Mouse (Mus musculus) stomach, postnatal 0 days (tissue): Measurements from ENCODE around the gene Helb. TPM values are rescaled to one million over a fixed set of nuclear protein-coding genes. Genes with fewer than 3 reads are reported as not detected.

Source experiments
- ATAC-seq: fragments of 200-750 bp; cut with Nextera tagmentation; 2 replicates; pipeline ENCODE4 v1.8.0; 2017; ENCODE audit not compliant: low FRiP score, low TSS enrichment
- DNase-seq: peaks from one replicate; pipeline ENCODE4 v3.0.0-alpha.2; 2016; ENCODE audit warnings: low spot score
- H3K27ac ChIP-seq: fragments of 300-500 bp; sonication (generic); replicated peaks from 2 replicates; pipeline ENCODE4 v1.5.1; 2014; ENCODE audit warnings: mild to moderate bottlenecking, control low read depth
- H3K27me3 ChIP-seq: fragments of 300-500 bp; sonication (generic); 2 replicates; pipeline ENCODE4 v1.6.1; 2014; ENCODE audit warnings: low read length; ENCODE audit not compliant: control insufficient read depth, insufficient read depth
- H3K36me3 ChIP-seq: fragments of 300-500 bp; sonication (generic); 2 replicates; pipeline ENCODE4 v1.6.1; 2014; ENCODE audit warnings: low read length, mixed read lengths; ENCODE audit not compliant: control insufficient read depth, insufficient read depth
- H3K4me1 ChIP-seq: fragments of 300-500 bp; sonication (generic); replicated peaks from 2 replicates; pipeline ENCODE4 v1.6.1; 2014; ENCODE audit warnings: antibody characterized with exemption; ENCODE audit not compliant: control insufficient read depth, insufficient read depth
- H3K4me2 ChIP-seq: fragments of 300-500 bp; sonication (generic); replicated peaks from 2 replicates; pipeline ENCODE4 v1.6.1; 2014; ENCODE audit warnings: low read depth, mild to moderate bottlenecking, control low read depth, moderate library complexity
- H3K4me3 ChIP-seq: fragments of 300-500 bp; sonication (generic); 2 replicates; pipeline ENCODE4 v1.5.1; 2014; ENCODE audit warnings: low read depth, low read length, control low read depth
- H3K9ac ChIP-seq: fragments of 300-500 bp; sonication (generic); 2 replicates; pipeline ENCODE4 v1.6.1; 2014; ENCODE audit warnings: mild to moderate bottlenecking, low read length, control low read depth, mixed read lengths
- H3K9me3 ChIP-seq: fragments of 300-500 bp; sonication (generic); 2 replicates; pipeline ENCODE4 v1.6.1; 2016; ENCODE audit warnings: low read length; ENCODE audit not compliant: control insufficient read depth
- CTCF ChIP-seq: IDR thresholded peaks from 2 replicates; pipeline ENCODE4 v1.5.1; 2016; ENCODE audit warnings: antibody characterized with exemption, low read depth, mild to moderate bottlenecking, moderate library complexity
- EP300 ChIP-seq: optimal IDR thresholded peaks from 2 replicates; pipeline ENCODE3; 2016; ENCODE audit warnings: antibody characterized with exemption
- WGBS: fragments of 180-500 bp; shearing (Covaris S2); extraction: QIAGEN DNeasy Blood & Tissue Kit; methylation state at CpG from one replicate; pipeline ENCODE4 v1.1.7; 2014; 5-methylcytosine and 5-hydroxymethylcytosine counted together
- polyA plus RNA-seq: library from polyadenylated mRNA; unstranded; fragments of >200 nt; fragmentation: Nextera tagmentation; extraction: Ambion mirVana; gene quantifications from 2 replicates; pipeline ENCODE4 v1.2.1, GENCODE M21; 2015

Helb gene
- polyA plus RNA-seq, 1 experiment from 2014 or later: 3.1 TPM

- 95% methylated on average over 10 of the region's 10 CpGs for WGBS
- ATAC-seq: no peak
These were observed 46.5 kb downstream of the Helb start for GRCm38 (mm10) chr10:120066319-120066718.

DNA sequence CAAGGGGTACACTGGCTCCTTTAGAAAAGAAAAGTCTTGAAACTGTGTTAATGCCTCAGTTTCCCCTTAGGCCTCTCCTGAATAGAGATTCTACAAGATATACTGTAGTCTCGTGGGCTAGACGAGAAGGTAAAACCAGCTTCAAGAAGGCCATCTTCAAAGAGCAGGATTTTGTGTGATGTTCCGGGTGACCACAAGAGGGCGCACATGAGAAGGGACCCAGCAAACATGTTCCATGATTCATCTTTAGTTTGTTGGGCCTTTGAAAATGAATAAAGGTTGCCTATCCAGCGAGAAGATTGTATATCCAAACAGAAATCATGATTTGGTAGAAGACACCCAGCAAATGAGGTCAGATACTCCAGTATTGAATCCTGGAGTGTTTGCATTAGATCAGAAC, 48.4 kb downstream of the Helb start:
- 27% methylated on average over 5 of the region's 5 CpGs for WGBS
- DNase-seq (peak; percentile 67), ATAC-seq (no peak)
- H3K36me3 ChIP-seq: no peaks in the 10 kb centered on the region
- no peaks in the 10 kb centered on the region for H3K9me3 ChIP-seq
- H3K4me1 ChIP-seq: no peaks in the 10 kb centered on the region
- no peak overlapping the region for H3K4me2 ChIP-seq
- TF ChIP-seq EP300: no peak
- TF ChIP-seq CTCF: peak; percentile 91
- no peaks in the 10 kb centered on the region for H3K27me3 ChIP-seq
- no peak overlapping the region for H3K27ac ChIP-seq
- no peak overlapping the region for H3K4me3 ChIP-seq
- no peak overlapping the region for H3K9ac ChIP-seq

More at GRCm38 (mm10) chr10:120066319-120066718, 46.5 kb downstream of the Helb start:
- Histone ChIP-seq H3K36me3 (no peaks in the 10 kb centered on the region), H3K27me3 (no peaks in the 10 kb centered on the region), H3K9ac (no peak overlapping the region), H3K27ac (no peak overlapping the region), H3K4me3 (no peak overlapping the region), H3K4me1 (no peaks in the 10 kb centered on the region), H3K9me3 (no peaks in the 10 kb centered on the region), H3K4me2 (no peak overlapping the region)
- no peak for DNase-seq
- TF ChIP-seq CTCF (no peak), EP300 (no peak)

DNA sequence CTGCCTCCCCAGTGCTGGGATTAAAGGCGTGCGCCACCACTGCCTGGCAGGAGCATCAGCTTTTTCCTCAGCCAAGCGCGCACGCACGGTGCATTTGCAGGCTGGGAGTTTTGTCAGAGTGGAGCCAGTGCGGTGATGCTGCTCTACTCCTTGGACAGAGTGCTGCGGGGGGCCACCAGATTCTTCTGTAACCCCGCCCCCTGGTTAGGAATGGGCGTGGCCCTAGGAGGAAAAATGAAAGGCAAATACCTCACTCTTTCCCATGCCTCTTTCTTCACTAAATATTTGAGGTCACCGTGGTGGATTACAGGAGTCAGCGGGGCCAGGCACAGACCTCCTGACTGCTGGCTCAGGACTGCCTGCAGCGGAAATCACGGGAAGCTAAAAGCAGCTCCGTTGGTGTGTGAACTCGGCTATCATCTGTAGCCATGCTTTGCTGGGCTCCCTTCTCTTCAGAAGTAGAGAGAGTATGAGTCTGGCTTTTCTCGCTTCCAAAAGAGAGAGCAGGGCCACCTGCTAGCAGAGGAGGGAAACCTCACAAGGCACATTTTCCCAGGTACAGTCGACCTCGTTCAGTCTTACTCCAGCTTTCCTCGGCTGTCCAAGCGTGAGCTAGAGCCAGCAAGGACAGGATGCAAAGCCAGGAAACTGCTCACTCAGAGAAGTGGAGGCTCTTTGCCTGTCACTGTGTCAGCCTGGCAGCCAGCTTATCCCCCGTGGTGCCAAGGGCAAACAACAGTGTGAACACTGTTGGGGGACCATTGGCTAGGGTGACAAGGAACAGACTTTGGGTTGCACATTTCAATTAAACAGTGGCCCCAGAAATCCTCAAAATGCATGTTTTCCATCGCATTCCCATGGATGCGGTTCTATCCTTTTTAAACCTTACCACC, 51.3 kb downstream of the Helb start:
- no peak for ATAC-seq
- TF ChIP-seq CTCF: no peak
- TF ChIP-seq EP300: no peak
- peak; percentile 24 for DNase-seq
- Histone ChIP-seq H3K9me3 (no peaks in the 10 kb centered on the region), H3K4me2 (no peak overlapping the region), H3K4me1 (no peaks in the 10 kb centered on the region), H3K9ac (no peak overlapping the region), H3K36me3 (no peaks in the 10 kb centered on the region), H3K27ac (no peak overlapping the region), H3K4me3 (no peak overlapping the region), H3K27me3 (no peaks in the 10 kb centered on the region)
- 71% methylated on average over 24 of the region's 24 CpGs for WGBS

- 64% methylated on average over 10 of the region's 10 CpGs for WGBS
- Histone ChIP-seq H3K4me1 (no peaks in the 10 kb centered on the region), H3K27me3 (no peaks in the 10 kb centered on the region), H3K27ac (no peak overlapping the region), H3K9ac (no peak overlapping the region), H3K4me2 (no peak overlapping the region), H3K9me3 (no peaks in the 10 kb centered on the region), H3K36me3 (no peaks in the 10 kb centered on the region), H3K4me3 (no peak overlapping the region)
- no peak for ATAC-seq
- no peak for TF ChIP-seq CTCF
- TF ChIP-seq EP300: no peak
- DNase-seq: no peak
These were observed 52.1 kb downstream of the Helb start for GRCm38 (mm10) chr10:120060579-120061237.

GRCm38 (mm10) chr10:120044714-120045234, 68.0 kb downstream of the Helb start:
- Histone ChIP-seq H3K4me3 (no peak overlapping the region), H3K27me3 (no peaks in the 10 kb centered on the region), H3K36me3 (no peaks in the 10 kb centered on the region), H3K4me2 (no peak overlapping the region), H3K27ac (no peak overlapping the region), H3K4me1 (no peaks in the 10 kb centered on the region), H3K9ac (no peak overlapping the region), H3K9me3 (no peaks in the 10 kb centered on the region)
- ATAC-seq: no peak
- no peak for DNase-seq
- 90% methylated on average over 2 of the region's 2 CpGs for WGBS
- TF ChIP-seq EP300 (no peak), CTCF (no peak)

GRCm38 (mm10) chr10:120044237-120044636, 68.5 kb downstream of the Helb start:
- H3K4me1 ChIP-seq: no peaks in the 10 kb centered on the region
- WGBS: 90% methylated on average over 6 of the region's 6 CpGs
- H3K4me3 ChIP-seq: no peak overlapping the region
- no peak overlapping the region for H3K9ac ChIP-seq
- no peak for TF ChIP-seq CTCF
- no peak for TF ChIP-seq EP300
- no peak for ATAC-seq
- H3K4me2 ChIP-seq: no peak overlapping the region
- no peaks in the 10 kb centered on the region for H3K27me3 ChIP-seq
- DNase-seq: no peak
- H3K36me3 ChIP-seq: no peaks in the 10 kb centered on the region
- no peak overlapping the region for H3K27ac ChIP-seq
- H3K9me3 ChIP-seq: no peaks in the 10 kb centered on the region
